28 mouse cellular contexts compared by ENCODE assay signal in genomic region chr2:104153345-104153744, GRCm38 (mm10). TPM values are rescaled to one million over a fixed set of nuclear protein-coding genes. Genes with fewer than 3 reads are reported as not detected.
DNase-seq lines count a peak whose midpoint lies in the region; ATAC-seq and TF ChIP-seq lines count a peak whose summit lies in the region.
"Had no signal": no experiment of that assay in that cellular context is flagged by ENCODE, and none has a peak within 500 bp of the region (broad histone marks: within the 10 kb centered on the region; RNA-seq: fewer than 3 reads in every experiment).

No protein-coding gene starts in this region.

- H3K4me2 ChIP-seq in hindbrain, postnatal 0 days (ENCODE audit: low read depth, low read length): no peak overlapping the region
- no peak overlapping the region for H3K4me2 ChIP-seq in hindbrain, embryonic 13.5 days
- H3K4me2 ChIP-seq in midbrain, postnatal 0 days (ENCODE audit: low read depth, low read length, poor library complexity, severe bottlenecking): no peak overlapping the region
- H3K4me2 ChIP-seq in stomach, postnatal 0 days (replicated peaks; ENCODE audit: low read depth): no peak overlapping the region
- H3K4me2 ChIP-seq: embryonic facial prominence, embryonic 13.5 days; forebrain, embryonic 13.5 days; heart, embryonic 11.5 days; limb, embryonic 13.5 days; liver, embryonic 13.5 days; midbrain, embryonic 11.5 days; neural tube, embryonic 15.5 days had no signal

- no peak overlapping the region for H3K27ac ChIP-seq in hindbrain, postnatal 0 days
- H3K27ac ChIP-seq in hindbrain, embryonic 13.5 days: no peak overlapping the region
- H3K27ac ChIP-seq in midbrain, postnatal 0 days (ENCODE audit: low read depth, low read length): no peak overlapping the region
- no peak overlapping the region for H3K27ac ChIP-seq in stomach, postnatal 0 days (replicated peaks)
- H3K27ac ChIP-seq: embryonic facial prominence, embryonic 13.5 days; forebrain, embryonic 13.5 days; limb, embryonic 13.5 days; liver, embryonic 13.5 days; neural tube, embryonic 15.5 days had no signal

- H3K36me3 ChIP-seq in hindbrain, postnatal 0 days (ENCODE audit: insufficient read depth, low read length): peaks cover 19% of the 10 kb centered on the region; the same call in 1 of the 2 replicates
- peaks cover 39% of the 10 kb centered on the region for H3K36me3 ChIP-seq in hindbrain, embryonic 13.5 days
- peaks cover 30% of the 10 kb centered on the region for H3K36me3 ChIP-seq in midbrain, postnatal 0 days (ENCODE audit: insufficient read depth, low read length)
- H3K36me3 ChIP-seq in stomach, postnatal 0 days (ENCODE audit: control insufficient read depth, insufficient read depth, low read length): no peaks in the 10 kb centered on the region
- H3K36me3 ChIP-seq: embryonic facial prominence, embryonic 13.5 days; limb, embryonic 13.5 days; liver, embryonic 13.5 days had no signal

- H3K27me3 ChIP-seq in hindbrain, postnatal 0 days (ENCODE audit: insufficient read depth, low read length): no peaks in the 10 kb centered on the region
- no peaks in the 10 kb centered on the region for H3K27me3 ChIP-seq in hindbrain, embryonic 13.5 days
- H3K27me3 ChIP-seq in midbrain, postnatal 0 days (ENCODE audit: insufficient read depth, low read length): no peaks in the 10 kb centered on the region
- no peaks in the 10 kb centered on the region for H3K27me3 ChIP-seq in stomach, postnatal 0 days (ENCODE audit: control insufficient read depth, insufficient read depth, low read length)
- H3K27me3 ChIP-seq: embryonic facial prominence, embryonic 13.5 days; forebrain, embryonic 13.5 days; limb, embryonic 13.5 days; liver, embryonic 13.5 days; neural tube, embryonic 15.5 days had no signal

- DNase-seq in adrenal gland, postnatal 25 days: peak; percentile 46
- no peak for DNase-seq in adrenal gland, postnatal 10 days
- DNase-seq in hindbrain, postnatal 0 days (ENCODE audit: low spot score): peak; percentile 15
- DNase-seq in cerebellum, adult 9-11 months: peak; percentile 93
- DNase-seq in midbrain, postnatal 0 days (ENCODE audit: low spot score): no peak
- DNase-seq in stomach, postnatal 0 days (ENCODE audit: low spot score): no peak
- DNase-seq: adrenal gland, adult 8-10 months; embryo, embryonic 11 days; heart, postnatal 10 days; layer of hippocampus, postnatal 36 days; liver, embryonic 13.5 days; lung, adult 2 months; lung, postnatal 14 days had no signal

- ATAC-seq in hindbrain, postnatal 0 days: no peak
- ATAC-seq in hindbrain, embryonic 13.5 days (ENCODE audit: low FRiP score): no peak
- no peak for ATAC-seq in midbrain, postnatal 0 days (ENCODE audit: low FRiP score)
- no peak for ATAC-seq in stomach, postnatal 0 days (ENCODE audit: low FRiP score, low TSS enrichment)
- ATAC-seq: activated CD4-positive, CD25-positive, alpha-beta regulatory T cell, adult 4 months; forebrain, embryonic 13.5 days; intestine, embryonic 16.5 days had no signal

- no peaks in the 10 kb centered on the region for H3K4me1 ChIP-seq in hindbrain, postnatal 0 days (ENCODE audit: insufficient read depth, low read length)
- H3K4me1 ChIP-seq in hindbrain, embryonic 13.5 days (replicated peaks): no peaks in the 10 kb centered on the region
- no peaks in the 10 kb centered on the region for H3K4me1 ChIP-seq in midbrain, postnatal 0 days (ENCODE audit: insufficient read depth, low read length)
- no peaks in the 10 kb centered on the region for H3K4me1 ChIP-seq in stomach, postnatal 0 days (replicated peaks; ENCODE audit: control insufficient read depth, insufficient read depth)
- H3K4me1 ChIP-seq: embryonic facial prominence, embryonic 13.5 days; forebrain, embryonic 13.5 days; liver, embryonic 13.5 days; neural tube, embryonic 15.5 days had no signal

- WGBS in hindbrain, postnatal 0 days: 68% methylated on average over 4 of the region's 4 CpGs
- 91% methylated on average over 4 of the region's 4 CpGs for WGBS in hindbrain, embryonic 13.5 days
- WGBS in midbrain, postnatal 0 days: 83% methylated on average over 4 of the region's 4 CpGs
- 70% methylated on average over 4 of the region's 4 CpGs for WGBS in stomach, postnatal 0 days

- no peak for TF ChIP-seq EP300 in stomach, postnatal 0 days (optimal IDR thresholded peaks at IDR 0.05)

- H3K4me3 ChIP-seq in hindbrain, postnatal 0 days (ENCODE audit: low read length): no peak overlapping the region
- H3K4me3 ChIP-seq in hindbrain, embryonic 13.5 days: no peak overlapping the region
- no peak overlapping the region for H3K4me3 ChIP-seq in midbrain, postnatal 0 days (ENCODE audit: low read depth, low read length)
- H3K4me3 ChIP-seq in stomach, postnatal 0 days (ENCODE audit: low read depth, low read length): no peak overlapping the region
- H3K4me3 ChIP-seq: embryonic facial prominence, embryonic 13.5 days; erythroblast, embryonic 14.5 days; forebrain, embryonic 13.5 days; limb, embryonic 13.5 days; liver, embryonic 13.5 days; neural tube, embryonic 15.5 days had no signal

- no peak for TF ChIP-seq CTCF in hindbrain, postnatal 0 days (IDR thresholded peaks at IDR 0.05; ENCODE audit: low read depth)
- TF ChIP-seq CTCF in midbrain, postnatal 0 days (IDR thresholded peaks at IDR 0.05): no peak
- no peak for TF ChIP-seq CTCF in stomach, postnatal 0 days (IDR thresholded peaks at IDR 0.05; ENCODE audit: low read depth)

- no peaks in the 10 kb centered on the region for H3K9me3 ChIP-seq in hindbrain, postnatal 0 days (ENCODE audit: low read length)
- no peaks in the 10 kb centered on the region for H3K9me3 ChIP-seq in hindbrain, embryonic 13.5 days
- H3K9me3 ChIP-seq in midbrain, postnatal 0 days (ENCODE audit: low read length): no peaks in the 10 kb centered on the region
- H3K9me3 ChIP-seq in stomach, postnatal 0 days (ENCODE audit: control insufficient read depth, low read length): no peaks in the 10 kb centered on the region
- H3K9me3 ChIP-seq: embryonic facial prominence, embryonic 13.5 days; forebrain, embryonic 13.5 days; limb, embryonic 13.5 days; liver, embryonic 13.5 days; neural tube, embryonic 15.5 days had no signal

- H3K9ac ChIP-seq in hindbrain, postnatal 0 days (replicated peaks; ENCODE audit: low read length): no peak overlapping the region
- no peak overlapping the region for H3K9ac ChIP-seq in hindbrain, embryonic 13.5 days
- H3K9ac ChIP-seq in midbrain, postnatal 0 days (replicated peaks; ENCODE audit: low read length, poor library complexity, severe bottlenecking): no peak overlapping the region
- H3K9ac ChIP-seq in stomach, postnatal 0 days (ENCODE audit: low read length): no peak overlapping the region
- H3K9ac ChIP-seq: embryonic facial prominence, embryonic 13.5 days; forebrain, embryonic 13.5 days; limb, embryonic 13.5 days; liver, embryonic 13.5 days; neural tube, embryonic 15.5 days had no signal

RNA-seq across cellular contexts. Expression of gene A930018P22Rik, which starts 30.8 kb away (rescaled TPM):
- 0.79 and 2.4 TPM in 2 replicates for total RNA-seq in adrenal gland, postnatal 25 days (2021)
- 1 to 10 TPM; 1.7 to 2.0 TPM for total RNA-seq in adrenal gland, postnatal 10 days (2021)
- 0.31 and 2.2 TPM in 2 replicates for total RNA-seq in hindbrain, postnatal 0 days (2014; rRNA removed)
- polyA plus RNA-seq in hindbrain, postnatal 0 days (2015; fragmentation: Nextera tagmentation; extraction: Ambion mirVana): 0.23 TPM in 1 of 2 replicates, not detected in the other
- not detected in 2 replicates for polyA plus RNA-seq in hindbrain, embryonic 13.5 days (2015; fragmentation: Nextera tagmentation; extraction: Ambion mirVana)
- not detected in 2 replicates for total RNA-seq in midbrain, postnatal 0 days (2014; rRNA removed)
- polyA plus RNA-seq in midbrain, postnatal 0 days (2015; fragmentation: Nextera tagmentation; extraction: Ambion mirVana): 0.26 TPM in 1 of 2 replicates, not detected in the other
- 0.47 and 0.53 TPM in 2 replicates for polyA plus RNA-seq in stomach, postnatal 0 days (2015; fragmentation: Nextera tagmentation; extraction: Ambion mirVana)
- total RNA-seq: layer of hippocampus, postnatal 36 days; left cerebral cortex, postnatal 10 days; megakaryocyte progenitor cell, adult 5-6 weeks had no signal
- polyA plus RNA-seq: activated CD4-positive, CD25-positive, alpha-beta regulatory T cell, adult 4 months; brain, embryonic 14.5 days; embryonic facial prominence, embryonic 13.5 days; forebrain, embryonic 13.5 days; hindbrain, embryonic 11.5 days; limb, embryonic 13.5 days; neural tube, embryonic 15.5 days; small intestine, adult 2 months had no signal

RNA-seq across cellular contexts. Expression of gene Cd59a, which starts 57.7 kb away (rescaled TPM):
- total RNA-seq in adrenal gland, postnatal 25 days (2021): 63.6 and 68.6 TPM in 2 replicates
- total RNA-seq in adrenal gland, postnatal 10 days (2021): 10 to 100 TPM; 30.2 to 38.2 TPM
- total RNA-seq in hindbrain, postnatal 0 days (2014; rRNA removed): 2.9 and 8.9 TPM in 2 replicates
- 16.0 and 17.0 TPM in 2 replicates for polyA plus RNA-seq in hindbrain, postnatal 0 days (2015; fragmentation: Nextera tagmentation; extraction: Ambion mirVana)
- 17.9 and 18.7 TPM in 2 replicates for polyA plus RNA-seq in hindbrain, embryonic 13.5 days (2015; fragmentation: Nextera tagmentation; extraction: Ambion mirVana)
- 3.2 and 5.7 TPM in 2 replicates for total RNA-seq in midbrain, postnatal 0 days (2014; rRNA removed)
- polyA plus RNA-seq in midbrain, postnatal 0 days (2015; fragmentation: Nextera tagmentation; extraction: Ambion mirVana): 13.1 and 14.6 TPM in 2 replicates
- 58.4 and 59.6 TPM in 2 replicates for polyA plus RNA-seq in stomach, postnatal 0 days (2015; fragmentation: Nextera tagmentation; extraction: Ambion mirVana)

Comparison
In these comparisons a context has a peak if more than half of its experiments do, and no peak if none do; other contexts are left out.
1. DNase-seq: peak in adrenal gland, postnatal 25 days (single experiment), hindbrain, postnatal 0 days (single experiment) and cerebellum, adult 9-11 months (single experiment); none in adrenal gland, postnatal 10 days (single experiment), midbrain, postnatal 0 days (single experiment) and stomach, postnatal 0 days (single experiment).